Mouse (Mus musculus): ENCODE measurements at regions not wholly inside any gene's neighbourhood (a gene's known extent, or its start where the extent isn't known, plus 50 kb on each side); places are given as distances from the start of the nearest gene placed in this dataset.
"Not testable (repeated sequence)": the region's sequence is repeated elsewhere in the genome, so short reads cannot be mapped to it uniquely, and the experiment has no call there.

GRCm38 (mm10) chr2:10658317-10658716 is 288.0 kb downstream of the Sfmbt2 start:
- peak in 1 of 2 experiments; percentile 7 for DNase-seq

DNA sequence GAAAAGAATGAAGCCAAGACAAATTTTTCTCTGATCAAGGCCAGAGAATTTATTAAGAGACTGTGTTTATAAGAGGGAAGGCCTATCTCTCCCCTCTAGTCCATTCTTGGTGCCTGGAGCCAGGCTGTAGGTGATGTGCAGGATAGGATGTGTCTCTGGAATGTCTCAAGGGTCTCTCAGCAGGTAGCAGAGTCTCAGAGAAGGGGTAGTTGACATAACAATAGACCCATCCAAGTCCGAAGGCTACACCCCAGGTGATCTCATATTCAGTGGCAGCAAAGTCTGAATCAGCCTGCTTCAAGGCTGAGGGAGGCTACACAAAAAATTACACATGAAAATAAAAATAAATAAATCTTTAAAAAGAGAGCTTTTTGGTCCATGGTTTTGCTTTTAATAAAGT is 297.6 kb downstream of the Sfmbt2 start:
- not testable (repeated sequence) for DNase-seq

DNA sequence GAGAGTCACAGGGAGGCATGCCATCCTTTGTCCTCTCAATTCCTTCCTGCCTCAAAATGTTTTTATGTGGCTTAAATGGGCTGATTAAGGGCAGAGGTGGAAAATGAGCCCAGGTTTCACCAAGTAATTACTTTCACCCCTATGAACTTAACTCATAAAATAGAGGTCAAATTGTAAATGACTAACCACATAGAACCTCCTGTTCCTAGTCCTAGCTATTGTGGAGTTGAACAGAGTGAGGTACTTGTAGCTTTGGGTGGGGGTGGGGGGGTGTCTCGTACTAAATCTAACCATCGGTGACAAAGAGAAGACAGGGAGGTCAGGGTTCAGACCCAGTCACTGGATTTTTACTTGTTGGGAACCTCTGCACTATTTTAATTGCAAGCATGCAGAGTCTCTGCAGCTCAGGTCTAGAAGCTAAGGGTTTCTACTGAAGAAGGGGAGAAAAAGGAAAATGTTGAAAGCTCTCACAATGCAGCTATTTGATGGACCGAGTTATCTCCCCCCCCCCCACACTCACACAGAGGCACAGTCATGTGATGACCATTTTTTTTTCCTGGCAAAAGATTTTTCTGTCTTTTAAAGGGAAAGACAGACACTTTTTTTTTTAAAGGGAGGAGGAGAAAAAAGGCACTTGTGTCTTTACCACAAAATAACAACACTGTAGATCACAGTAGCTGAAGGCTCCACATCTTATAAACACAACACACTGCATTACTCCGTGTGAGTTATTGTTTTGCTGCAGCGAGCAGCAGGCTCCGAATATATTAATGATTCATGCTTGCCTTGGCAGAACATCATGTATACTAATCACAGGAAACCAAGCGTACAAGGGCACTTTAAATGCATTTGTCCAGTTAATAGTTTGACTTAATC is 300.4 kb downstream of the Sfmbt2 start:
- DNase-seq: no peak

GRCm38 (mm10) chr2:10671299-10671632 is 301.0 kb downstream of the Sfmbt2 start:
- DNase-seq: no peak

DNA sequence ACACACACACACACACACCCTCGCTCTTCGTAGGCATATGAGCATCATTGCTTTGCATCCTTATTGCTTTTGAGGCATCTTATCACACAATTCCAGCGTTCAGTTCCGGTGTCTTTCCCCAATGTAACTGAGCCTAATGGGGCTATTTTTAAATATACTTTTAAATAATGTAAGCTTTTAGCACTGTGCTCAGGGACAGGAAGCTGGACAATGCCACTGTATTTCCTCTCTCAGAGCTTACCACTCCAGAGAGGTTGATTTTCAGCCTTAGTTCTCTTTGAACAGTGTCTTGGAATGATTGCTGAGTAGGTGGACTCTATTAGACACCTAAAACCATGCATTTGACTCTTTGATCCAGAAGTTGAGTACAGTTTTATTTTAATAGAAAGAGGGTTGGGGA is 301.9 kb downstream of the Sfmbt2 start:
- no peak for DNase-seq

- no peak for DNase-seq
Observed at GRCm38 (mm10) chr2:10674738-10675349, 304.5 kb downstream of the Sfmbt2 start.

- peak; percentile 4 to 22 for DNase-seq
Observed at GRCm38 (mm10) chr2:10701459-10701858, 331.1 kb downstream of the Sfmbt2 start.

GRCm38 (mm10) chr2:10718366-10718765 is 348.1 kb downstream of the Sfmbt2 start:
- DNase-seq: no peak

DNA sequence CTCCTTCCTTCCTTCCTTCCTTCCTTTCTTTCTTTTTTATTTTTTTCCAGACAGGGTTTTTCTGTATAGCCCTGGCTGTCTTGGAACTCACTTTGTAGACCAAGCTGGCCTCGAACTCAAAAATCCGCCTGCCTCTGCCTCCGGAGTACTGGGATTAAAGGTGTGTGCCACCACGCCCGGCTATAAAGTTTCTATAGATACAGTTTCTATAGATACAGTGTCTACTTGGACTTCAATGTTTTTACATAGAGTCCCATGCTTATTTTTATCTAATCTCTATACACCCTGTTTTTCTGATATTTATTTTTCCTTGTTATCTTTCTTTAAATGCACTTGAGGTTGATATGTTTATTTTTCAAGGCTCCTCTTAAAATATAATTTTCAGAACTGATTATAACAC is 364.0 kb downstream of the Sfmbt2 start:
- DNase-seq: not testable (repeated sequence)

GRCm38 (mm10) chr2:10736696-10737457 is 366.6 kb downstream of the Sfmbt2 start:
- DNase-seq: no peak

DNA sequence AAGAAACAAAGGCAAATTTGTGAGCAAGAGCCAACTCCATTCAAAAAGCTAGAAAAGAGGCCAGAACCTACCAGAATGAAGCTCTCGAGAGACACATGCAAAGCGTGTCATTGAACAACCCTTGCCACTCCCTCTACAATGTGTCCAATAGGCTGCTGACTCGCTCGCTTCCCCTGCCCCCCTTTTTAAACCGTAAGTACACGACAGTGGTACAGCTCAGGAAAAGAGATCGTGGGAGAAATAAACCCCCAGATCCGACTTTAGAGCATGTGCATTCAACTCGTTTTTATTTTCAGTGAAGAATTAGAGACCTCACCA is 367.1 kb downstream of the Sfmbt2 start:
- DNase-seq: no peak

DNA sequence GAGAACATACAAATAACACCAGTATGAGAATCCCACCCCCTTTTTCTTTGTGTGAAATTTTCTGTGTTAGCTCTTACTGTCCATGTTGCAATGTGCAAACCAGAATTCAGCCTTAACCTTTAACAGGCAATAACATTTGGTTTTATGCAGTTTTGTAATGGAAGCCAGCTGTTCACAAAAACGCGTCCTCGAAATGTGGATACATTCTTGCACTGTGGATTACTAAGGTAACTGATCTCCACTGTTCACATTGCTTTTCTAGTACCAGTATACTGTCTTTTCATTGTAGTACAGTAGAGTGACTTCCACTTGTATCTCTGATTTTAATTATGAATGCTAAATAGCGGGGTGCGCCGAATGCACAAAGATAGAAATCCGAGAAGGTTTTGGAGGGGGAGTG is 374.8 kb downstream of the Sfmbt2 start:
- DNase-seq: no peak

GRCm38 (mm10) chr2:10755375-10755774 is 385.1 kb downstream of the Sfmbt2 start:
- peak; percentile 9 to 16 for DNase-seq

DNA sequence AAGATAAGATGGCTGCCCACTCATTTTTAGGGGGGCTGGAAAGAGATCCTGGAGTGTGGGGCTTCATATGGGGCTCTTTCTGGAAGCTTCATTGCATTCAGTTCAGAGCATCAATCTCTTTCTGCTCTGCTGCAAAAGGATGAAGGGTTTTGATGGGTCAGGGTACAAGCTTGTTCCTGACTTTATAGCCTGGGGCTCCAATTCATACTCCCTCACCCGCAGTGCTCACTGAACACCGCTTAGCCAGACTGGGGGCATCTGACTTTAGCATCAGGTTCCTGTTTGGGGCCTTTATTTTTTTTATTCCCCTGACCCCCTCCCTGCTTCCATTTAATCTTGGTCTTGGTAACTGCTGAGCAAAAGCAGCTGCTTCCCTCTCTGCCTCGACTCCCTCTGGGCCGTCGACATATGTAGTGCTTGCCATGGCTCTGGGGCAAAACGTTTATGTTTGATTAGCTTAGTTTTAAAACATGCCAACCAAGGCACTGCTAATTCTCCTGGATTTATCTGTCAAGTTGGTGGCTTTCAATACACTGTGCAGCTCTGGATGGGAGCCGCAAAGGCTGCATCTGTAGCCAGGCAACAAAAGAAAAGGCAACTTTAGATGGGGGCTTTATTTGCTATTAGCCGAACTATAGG is 387.0 kb downstream of the Sfmbt2 start:
- DNase-seq: no peak

- no peak for DNase-seq
Observed at GRCm38 (mm10) chr2:10757886-10758285, 387.6 kb downstream of the Sfmbt2 start.

DNA sequence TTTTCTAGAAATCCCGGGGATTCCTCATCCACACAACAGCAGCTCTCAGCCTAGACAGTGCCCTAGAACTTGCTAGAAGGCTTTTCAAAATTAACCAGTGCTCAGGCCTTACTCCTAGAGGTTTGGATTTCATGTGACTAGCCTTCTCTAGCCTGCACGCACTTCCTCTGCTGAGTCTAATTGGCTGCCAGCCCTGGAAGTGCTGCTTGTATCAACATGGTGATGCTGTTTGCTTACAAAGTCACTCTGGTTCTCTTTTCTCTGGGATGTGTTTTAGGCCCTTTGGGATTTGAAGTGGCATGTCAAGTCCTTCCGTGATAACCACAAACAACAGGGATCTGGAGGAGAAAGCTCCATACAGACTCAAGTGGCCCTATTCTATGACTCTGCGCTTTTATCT is 391.9 kb downstream of the Sfmbt2 start:
- no peak for DNase-seq

- no peak for DNase-seq
Observed at GRCm38 (mm10) chr2:10783071-10783470, 388.8 kb upstream of the Prkcq start.

DNA sequence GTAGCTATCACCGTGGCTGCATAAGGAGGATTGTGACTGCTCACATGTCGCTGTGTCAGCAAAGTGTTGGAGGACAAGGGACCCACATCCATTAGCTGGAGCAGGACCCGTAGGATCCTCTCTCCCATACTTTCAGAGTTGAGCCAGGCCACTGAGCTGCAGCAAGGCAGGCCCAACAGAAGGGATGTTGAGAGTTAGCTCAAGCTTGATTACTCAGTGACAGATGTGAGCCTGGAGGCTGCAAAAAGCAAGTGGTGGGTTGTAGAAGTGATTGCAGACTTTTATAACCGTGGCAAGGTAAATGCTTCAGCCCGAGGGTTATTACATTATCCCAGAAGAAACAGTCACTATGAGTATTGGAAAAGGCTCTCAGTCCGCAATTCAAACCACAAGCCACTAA is 388.3 kb upstream of the Prkcq start:
- no peak for DNase-seq

DNA sequence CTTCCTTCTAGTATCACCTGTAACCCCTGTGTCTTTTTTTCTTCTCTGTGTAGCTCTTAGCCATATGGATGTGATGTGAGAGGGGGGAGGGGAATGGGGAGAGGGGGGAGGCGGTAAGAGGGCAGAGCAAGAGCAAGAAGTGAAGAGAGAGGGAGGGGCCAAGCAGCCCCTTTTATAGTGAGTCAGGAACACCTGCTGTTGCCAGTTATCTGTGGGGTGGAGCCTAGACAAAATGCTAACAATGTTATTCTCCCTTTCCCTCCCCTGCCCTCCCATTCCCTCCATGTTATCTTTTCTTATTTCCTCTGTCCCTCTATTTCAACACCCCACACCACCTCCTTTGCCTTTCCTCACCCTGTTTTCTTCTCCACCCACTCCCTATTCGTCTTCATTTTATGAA is 387.6 kb upstream of the Prkcq start:
- DNase-seq: no peak

- DNase-seq: peak; percentile 19 to 24
Observed at GRCm38 (mm10) chr2:10785156-10785555, 386.8 kb upstream of the Prkcq start.

DNA sequence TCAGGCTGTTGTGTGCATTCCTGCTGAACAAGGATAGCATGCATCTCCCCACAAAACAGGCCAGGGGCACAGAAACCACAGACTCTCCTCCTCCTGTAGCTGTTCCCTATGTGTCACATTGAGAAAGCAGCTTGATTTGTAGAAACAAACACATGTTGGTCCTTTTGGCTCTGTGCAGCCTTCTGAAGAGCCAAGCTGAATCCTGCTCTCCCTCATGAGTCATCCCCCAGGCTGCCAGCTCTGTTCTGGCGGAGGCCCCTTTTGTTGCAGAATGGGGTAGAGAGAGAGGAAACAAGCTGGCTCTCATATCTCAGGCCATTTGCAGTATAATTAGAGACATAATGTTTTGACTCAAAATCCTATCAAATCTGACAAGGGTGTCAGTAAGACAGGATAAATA is 383.4 kb upstream of the Prkcq start:
- peak; percentile 5 to 17 for DNase-seq

GRCm38 (mm10) chr2:10791233-10791632 is 380.7 kb upstream of the Prkcq start:
- DNase-seq: no peak

DNA sequence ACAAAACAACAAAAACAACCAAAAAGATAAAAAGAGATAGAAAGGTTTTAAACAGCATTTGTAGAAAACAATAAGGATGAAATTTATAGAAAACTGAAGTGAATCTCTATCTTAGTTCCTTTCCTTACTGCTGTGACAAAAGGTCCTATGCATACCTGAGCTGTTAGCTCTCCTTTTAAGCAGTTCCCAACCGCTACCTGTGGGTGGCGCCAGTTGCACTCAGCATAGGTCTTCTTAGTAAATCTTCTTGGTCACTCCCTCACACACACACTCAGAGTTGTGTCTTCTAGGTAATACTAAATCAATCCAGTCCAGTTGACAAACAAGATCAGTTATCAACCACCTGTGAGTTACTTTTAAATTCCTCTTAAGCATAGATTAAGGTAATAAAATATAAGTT is 355.5 kb upstream of the Prkcq start:
- peak in 1 of 2 experiments; percentile 14 for DNase-seq
